Mouse (Mus musculus) hindbrain, embryonic 13.5 days (tissue): Measurements from ENCODE around the gene Actr2. TPM values are rescaled to one million over a fixed set of nuclear protein-coding genes. Genes with fewer than 3 reads are reported as not detected.
"Not testable (repeated sequence)": the region's sequence is repeated elsewhere in the genome, so short reads cannot be mapped to it uniquely, and the experiment has no call there.

Experiments
- ATAC-seq: fragments of 200-750 bp; cut with Nextera tagmentation; 2 replicates; pipeline ENCODE4 v1.8.0; 2017; ENCODE audit warnings: moderate TSS enrichment; ENCODE audit not compliant: low FRiP score
- H3K27ac ChIP-seq: fragments of 300-500 bp; sonication (generic); 2 replicates; pipeline ENCODE4 v1.5.1; 2015; ENCODE audit warnings: inconsistent platforms, mild to moderate bottlenecking, moderate library complexity
- H3K27me3 ChIP-seq: fragments of 300-500 bp; sonication (generic); 2 replicates; pipeline ENCODE4 v1.6.1; 2015; ENCODE audit warnings: mild to moderate bottlenecking, inconsistent platforms
- H3K36me3 ChIP-seq: fragments of 300-500 bp; sonication (generic); 2 replicates; pipeline ENCODE4 v1.6.1; 2015; ENCODE audit warnings: mild to moderate bottlenecking, inconsistent platforms
- H3K4me1 ChIP-seq: fragments of 300-500 bp; sonication (generic); replicated peaks from 2 replicates; pipeline ENCODE4 v1.6.1; 2015; ENCODE audit warnings: inconsistent platforms
- H3K4me2 ChIP-seq: fragments of 300-500 bp; sonication (generic); 2 replicates; pipeline ENCODE4 v1.6.1; 2015; ENCODE audit warnings: inconsistent platforms, mild to moderate bottlenecking, moderate library complexity
- H3K4me3 ChIP-seq: fragments of 300-500 bp; sonication (generic); 2 replicates; pipeline ENCODE4 v1.5.1; 2015; ENCODE audit warnings: mild to moderate bottlenecking, inconsistent platforms
- H3K9ac ChIP-seq: fragments of 300-500 bp; sonication (generic); 2 replicates; pipeline ENCODE4 v1.6.1; 2015; ENCODE audit warnings: mild to moderate bottlenecking, inconsistent platforms
- H3K9me3 ChIP-seq: fragments of 300-500 bp; sonication (generic); 2 replicates; pipeline ENCODE4 v1.6.1; 2016; ENCODE audit warnings: inconsistent platforms
- WGBS: fragments of 180-500 bp; shearing (Covaris S2); methylation state at CpG from one replicate; pipeline ENCODE4 v1.1.7; 2015; 5-methylcytosine and 5-hydroxymethylcytosine counted together
- polyA plus RNA-seq: library from polyadenylated mRNA; unstranded; fragments of >200 nt; fragmentation: Nextera tagmentation; extraction: Ambion mirVana; gene quantifications from 2 replicates; pipeline ENCODE4 v1.2.1, GENCODE M21; 2015

Actr2 gene
- polyA plus RNA-seq, 1 experiment from 2014 or later: 177 TPM

GRCm38 (mm10) chr11:20138498-20139208, 25.9 kb upstream of the Actr2 start:
- Histone ChIP-seq H3K4me2 (no peak overlapping the region), H3K9me3 (no peaks in the 10 kb centered on the region), H3K27ac (no peak overlapping the region), H3K36me3 (no peaks in the 10 kb centered on the region), H3K27me3 (no peaks in the 10 kb centered on the region), H3K9ac (no peak overlapping the region), H3K4me3 (no peak overlapping the region), H3K4me1 (no peaks in the 10 kb centered on the region)
- ATAC-seq: no peak
- WGBS: 96% methylated on average over 6 of the region's 6 CpGs

- H3K27me3 ChIP-seq: no peaks in the 10 kb centered on the region
- H3K4me3 ChIP-seq: no peak overlapping the region
- 92% methylated on average over 2 of the region's 2 CpGs for WGBS
- H3K9me3 ChIP-seq: no peaks in the 10 kb centered on the region
- no peak overlapping the region for H3K27ac ChIP-seq
- H3K4me1 ChIP-seq: no peaks in the 10 kb centered on the region
- ATAC-seq: no peak
- no peaks in the 10 kb centered on the region for H3K36me3 ChIP-seq
- no peak overlapping the region for H3K4me2 ChIP-seq
- no peak overlapping the region for H3K9ac ChIP-seq
Measured at GRCm38 (mm10) chr11:20137872-20138271, 25.2 kb upstream of the Actr2 start.

- H3K4me3 ChIP-seq: no peak overlapping the region
- no peak for ATAC-seq
- no peak overlapping the region for H3K4me2 ChIP-seq
- no peaks in the 10 kb centered on the region for H3K36me3 ChIP-seq
- no peak overlapping the region for H3K27ac ChIP-seq
- H3K9me3 ChIP-seq: no peaks in the 10 kb centered on the region
- H3K9ac ChIP-seq: no peak overlapping the region
- no peaks in the 10 kb centered on the region for H3K27me3 ChIP-seq
- 71% methylated on average over 6 of the region's 6 CpGs for WGBS
- no peaks in the 10 kb centered on the region for H3K4me1 ChIP-seq
Measured at GRCm38 (mm10) chr11:20136314-20136713, 23.6 kb upstream of the Actr2 start.

GRCm38 (mm10) chr11:20134869-20135268, 22.2 kb upstream of the Actr2 start:
- H3K27me3 ChIP-seq, H3K27ac ChIP-seq, H3K36me3 ChIP-seq, H3K4me2 ChIP-seq, H3K9ac ChIP-seq, H3K4me1 ChIP-seq, H3K4me3 ChIP-seq, H3K9me3 ChIP-seq, ATAC-seq: not testable (repeated sequence)
- WGBS: 59% methylated on average over 3 of the region's 3 CpGs

- Histone ChIP-seq H3K4me3 (no peak overlapping the region), H3K27ac (no peak overlapping the region), H3K9me3 (no peaks in the 10 kb centered on the region), H3K9ac (no peak overlapping the region), H3K4me1 (no peaks in the 10 kb centered on the region), H3K27me3 (no peaks in the 10 kb centered on the region), H3K36me3 (no peaks in the 10 kb centered on the region), H3K4me2 (no peak overlapping the region)
- no peak for ATAC-seq
- WGBS: 87% methylated on average over 1 of the region's 1 CpGs
Measured at GRCm38 (mm10) chr11:20133721-20134120, 21.0 kb upstream of the Actr2 start.

- no peak overlapping the region for H3K4me2 ChIP-seq
- no peaks in the 10 kb centered on the region for H3K36me3 ChIP-seq
- 50% methylated on average over 12 of the region's 12 CpGs for WGBS
- H3K4me3 ChIP-seq: no peak overlapping the region
- ATAC-seq: no peak
- no peaks in the 10 kb centered on the region for H3K27me3 ChIP-seq
- no peaks in the 10 kb centered on the region for H3K4me1 ChIP-seq
- no peak overlapping the region for H3K9ac ChIP-seq
- H3K27ac ChIP-seq: no peak overlapping the region
- no peaks in the 10 kb centered on the region for H3K9me3 ChIP-seq
Measured at GRCm38 (mm10) chr11:20132955-20133562, 20.3 kb upstream of the Actr2 start.

- WGBS: 79% methylated on average over 10 of the region's 10 CpGs
- H3K27ac ChIP-seq: no peak overlapping the region
- H3K4me3 ChIP-seq: no peak overlapping the region
- H3K9me3 ChIP-seq: no peaks in the 10 kb centered on the region
- no peaks in the 10 kb centered on the region for H3K36me3 ChIP-seq
- no peaks in the 10 kb centered on the region for H3K4me1 ChIP-seq
- H3K4me2 ChIP-seq: no peak overlapping the region
- no peak overlapping the region for H3K9ac ChIP-seq
- H3K27me3 ChIP-seq: no peaks in the 10 kb centered on the region
- ATAC-seq: no peak
Measured at GRCm38 (mm10) chr11:20126673-20127516, 14.2 kb upstream of the Actr2 start.

- no peaks in the 10 kb centered on the region for H3K4me1 ChIP-seq
- no peak for ATAC-seq
- no peak overlapping the region for H3K27ac ChIP-seq
- WGBS: 87% methylated on average over 1 of the region's 1 CpGs
- H3K27me3 ChIP-seq: no peaks in the 10 kb centered on the region
- H3K4me3 ChIP-seq: no peak overlapping the region
- no peak overlapping the region for H3K9ac ChIP-seq
- no peaks in the 10 kb centered on the region for H3K36me3 ChIP-seq
- H3K9me3 ChIP-seq: no peaks in the 10 kb centered on the region
- H3K4me2 ChIP-seq: no peak overlapping the region
Measured at GRCm38 (mm10) chr11:20125423-20125822, 12.7 kb upstream of the Actr2 start.

- Histone ChIP-seq H3K27me3 (no peaks in the 10 kb centered on the region), H3K9ac (no peak overlapping the region), H3K4me3 (no peak overlapping the region), H3K4me1 (peaks cover 9% of the 10 kb centered on the region), H3K4me2 (no peak overlapping the region), H3K9me3 (no peaks in the 10 kb centered on the region), H3K27ac (no peak overlapping the region), H3K36me3 (no peaks in the 10 kb centered on the region)
- 88% methylated on average over 4 of the region's 4 CpGs for WGBS
- ATAC-seq: no peak
Measured at GRCm38 (mm10) chr11:20116701-20117100, 4.0 kb upstream of the Actr2 start.

GRCm38 (mm10) chr11:20116030-20116551, 3.4 kb upstream of the Actr2 start:
- no peaks in the 10 kb centered on the region for H3K27me3 ChIP-seq
- no peaks in the 10 kb centered on the region for H3K9me3 ChIP-seq
- ATAC-seq: no peak
- 71% methylated on average over 5 of the region's 5 CpGs for WGBS
- no peak overlapping the region for H3K4me2 ChIP-seq
- H3K27ac ChIP-seq: no peak overlapping the region
- H3K4me3 ChIP-seq: no peak overlapping the region
- H3K36me3 ChIP-seq: no peaks in the 10 kb centered on the region
- H3K9ac ChIP-seq: no peak overlapping the region
- peaks cover 14% of the 10 kb centered on the region for H3K4me1 ChIP-seq

GRCm38 (mm10) chr11:20112006-20112740, 540 bp downstream of the Actr2 start:
- peaks cover 9% of the 10 kb centered on the region; the same call in 1 of the 2 replicates for H3K36me3 ChIP-seq
- peak; percentile 87; the same call in 1 of the 2 replicates for ATAC-seq
- H3K9me3 ChIP-seq: no peaks in the 10 kb centered on the region
- 2% methylated on average over 40 of the region's 50 CpGs for WGBS
- peak overlapping the region; percentile 94 for H3K27ac ChIP-seq
- peak overlapping the region; percentile 82 for H3K4me3 ChIP-seq
- peak overlapping the region; percentile 95 for H3K9ac ChIP-seq
- no peaks in the 10 kb centered on the region for H3K27me3 ChIP-seq
- peaks cover 22% of the 10 kb centered on the region for H3K4me1 ChIP-seq
- peak overlapping the region; percentile 75 for H3K4me2 ChIP-seq

GRCm38 (mm10) chr11:20108151-20108550, 4.6 kb downstream of the Actr2 start:
- ATAC-seq: no peak
- no peak overlapping the region for H3K27ac ChIP-seq
- 98% methylated on average over 7 of the region's 7 CpGs for WGBS

More at GRCm38 (mm10) chr11:20108151-20108550, 4.6 kb downstream of the Actr2 start:
- H3K4me1 ChIP-seq: peaks cover 15% of the 10 kb centered on the region
- H3K9me3 ChIP-seq: no peaks in the 10 kb centered on the region
- no peak overlapping the region for H3K9ac ChIP-seq
- H3K36me3 ChIP-seq: peaks cover 9% of the 10 kb centered on the region; the same call in 1 of the 2 replicates
- H3K4me3 ChIP-seq: no peak overlapping the region
- no peaks in the 10 kb centered on the region for H3K27me3 ChIP-seq
- H3K4me2 ChIP-seq: no peak overlapping the region
